Mouse (Mus musculus): ENCODE results near the gene Capza2. TPM values are rescaled to one million over a fixed set of nuclear protein-coding genes. Genes with fewer than 3 reads are reported as not detected.

Capza2 gene
- total and polyA plus RNA-seq, 3 experiments = 18.7 to 302 (median 196) TPM

GRCm38 (mm10) chr6:17636764-17637170 is 733 bp downstream of the Capza2 start:
- H3K27me3 ChIP-seq (ENCODE audit: insufficient read depth, low read length) = no peaks in the 10 kb centered on the region
- DNase-seq (ENCODE audit: low spot score) = peak; percentile 94

GRCm38 (mm10) chr6:17637205-17638203 is 1.5 kb downstream of the Capza2 start:
- Histone ChIP-seq H3K4me3 (ENCODE audit: low read depth, low read length) (peak overlapping the region; percentile 74), H3K36me3 (replicated peaks) (peaks cover 8% of the 10 kb centered on the region), H3K27me3 (ENCODE audit: insufficient read depth, low read length) (no peaks in the 10 kb centered on the region), H3K9me3 (replicated peaks) (peaks cover 6% of the 10 kb centered on the region), H3K4me1 (ENCODE audit: insufficient read depth, low read depth, low read length) (peaks cover 31% of the 10 kb centered on the region)
- DNase-seq (ENCODE audit: low spot score) (peak; percentile 45), ATAC-seq (ENCODE audit: extremely low read depth, insufficient number of reproducible peaks, low FRiP score, poor library complexity, severe bottlenecking) (no peak)
- TF ChIP-seq TAL1 (conservative IDR thresholded peaks at IDR 0.05; ENCODE audit: low read depth, low read length) = no peak
- TF ChIP-seq CTCF (IDR thresholded peaks at IDR 0.05; ENCODE audit: low read depth, low read length) = no peak

More at GRCm38 (mm10) chr6:17636764-17637170, 733 bp downstream of the Capza2 start:
- no peak for TF ChIP-seq GATA2 (IDR thresholded peaks at IDR 0.05; ENCODE audit: borderline replicate concordance, low read depth, low read length)
- no peak for TF ChIP-seq POLR2AphosphoS5 (IDR thresholded peaks at IDR 0.05; ENCODE audit: insufficient replicate concordance, low read depth, low read length)
- TF ChIP-seq TAL1 (conservative IDR thresholded peaks at IDR 0.05; ENCODE audit: low read depth, low read length) = no peak
- no peak for TF ChIP-seq GATA1 (IDR thresholded peaks at IDR 0.05; ENCODE audit: borderline replicate concordance, low read length)
- no peak for TF ChIP-seq CTCF (IDR thresholded peaks at IDR 0.05; ENCODE audit: low read depth, low read length)
- Histone ChIP-seq H3K4me1 (ENCODE audit: insufficient read depth, low read depth, low read length) (peaks cover 27% of the 10 kb centered on the region), H3K9me3 (replicated peaks) (peaks cover 6% of the 10 kb centered on the region), H3K4me3 (ENCODE audit: low read depth, low read length) (peak overlapping the region; percentile 74), H3K36me3 (replicated peaks) (peaks cover 8% of the 10 kb centered on the region)
- peak; percentile 51 for ATAC-seq (ENCODE audit: extremely low read depth, insufficient number of reproducible peaks, low FRiP score, poor library complexity, severe bottlenecking)

GRCm38 (mm10) chr6:17640031-17640430 is 4.0 kb downstream of the Capza2 start:
- H3K4me3 ChIP-seq (ENCODE audit: low read depth, low read length) = no peak overlapping the region
- no peak for TF ChIP-seq GATA2 (IDR thresholded peaks at IDR 0.05; ENCODE audit: borderline replicate concordance, low read depth, low read length)
- TF ChIP-seq TAL1 (conservative IDR thresholded peaks at IDR 0.05; ENCODE audit: low read depth, low read length) = no peak
- H3K9me3 ChIP-seq (replicated peaks) = peaks cover 6% of the 10 kb centered on the region
- DNase-seq (ENCODE audit: low spot score) (no peak), ATAC-seq (ENCODE audit: extremely low read depth, insufficient number of reproducible peaks, low FRiP score, poor library complexity, severe bottlenecking) (no peak)
- peaks cover 13% of the 10 kb centered on the region for H3K36me3 ChIP-seq (replicated peaks)
- H3K4me1 ChIP-seq (ENCODE audit: insufficient read depth, low read depth, low read length) = peaks cover 43% of the 10 kb centered on the region
- no peaks in the 10 kb centered on the region for H3K27me3 ChIP-seq (ENCODE audit: insufficient read depth, low read length)

DNA sequence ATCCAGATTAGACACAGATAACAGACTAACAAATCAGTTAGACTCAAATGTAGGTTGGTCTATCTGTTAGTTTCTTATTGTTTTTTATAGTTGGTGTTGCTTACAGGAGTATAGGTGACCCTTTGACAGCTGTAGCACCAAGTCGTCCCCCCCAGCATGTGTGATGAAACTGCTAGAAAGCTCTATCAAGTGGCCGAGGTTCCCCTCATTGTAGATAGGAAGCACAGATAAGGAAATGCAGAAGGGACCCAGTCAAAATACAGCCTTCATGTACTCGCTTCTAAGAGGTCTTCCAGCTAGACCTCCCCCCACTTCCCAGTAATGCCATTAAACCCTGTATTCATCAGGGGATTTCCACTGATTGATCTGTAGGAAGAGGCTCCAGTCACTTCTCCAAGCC is 6.7 kb downstream of the Capza2 start:
- H3K36me3 ChIP-seq (replicated peaks) = peaks cover 17% of the 10 kb centered on the region
- DNase-seq (ENCODE audit: low spot score) (no peak), ATAC-seq (ENCODE audit: extremely low read depth, insufficient number of reproducible peaks, low FRiP score, poor library complexity, severe bottlenecking) (no peak)
- peaks cover 43% of the 10 kb centered on the region for H3K4me1 ChIP-seq (ENCODE audit: insufficient read depth, low read depth, low read length)
- no peak for TF ChIP-seq POLR2AphosphoS5 (IDR thresholded peaks at IDR 0.05; ENCODE audit: insufficient replicate concordance, low read depth, low read length)
- TF ChIP-seq CTCF (IDR thresholded peaks at IDR 0.05; ENCODE audit: low read depth, low read length) = no peak
- no peak for TF ChIP-seq GATA1 (IDR thresholded peaks at IDR 0.05; ENCODE audit: borderline replicate concordance, low read length)
- no peak for TF ChIP-seq GATA2 (IDR thresholded peaks at IDR 0.05; ENCODE audit: borderline replicate concordance, low read depth, low read length)
- no peak for TF ChIP-seq TAL1 (conservative IDR thresholded peaks at IDR 0.05; ENCODE audit: low read depth, low read length)
- no peaks in the 10 kb centered on the region for H3K27me3 ChIP-seq (ENCODE audit: insufficient read depth, low read length)
- H3K4me3 ChIP-seq (ENCODE audit: low read depth, low read length) = no peak overlapping the region
- H3K9me3 ChIP-seq (replicated peaks) = peaks cover 6% of the 10 kb centered on the region

DNA sequence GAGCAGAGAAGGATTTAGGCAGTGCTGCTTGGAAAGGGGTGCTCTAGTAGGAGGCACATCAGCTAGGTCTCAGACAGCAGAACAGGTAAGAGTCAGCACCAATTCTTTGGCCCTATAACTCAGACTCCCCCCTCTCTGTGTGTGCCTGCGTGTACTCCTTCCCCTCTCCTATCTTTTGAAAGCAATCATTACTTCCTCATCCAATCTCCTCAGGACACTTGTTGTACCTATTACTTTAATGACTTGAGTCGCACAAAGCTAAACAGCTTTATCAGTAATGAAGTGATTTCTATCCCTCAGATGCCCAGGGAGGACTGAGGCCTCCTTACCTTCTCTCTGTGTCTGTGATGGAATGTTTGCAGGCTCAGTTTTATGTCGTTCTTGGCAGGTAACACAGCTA is 10.1 kb downstream of the Capza2 start:
- TF ChIP-seq CTCF (IDR thresholded peaks at IDR 0.05; ENCODE audit: low read depth, low read length) = no peak
- TF ChIP-seq TAL1 (conservative IDR thresholded peaks at IDR 0.05; ENCODE audit: low read depth, low read length) = 0 out of 2 replicates have a peak, but pooled peaks have one; percentile 8
- Histone ChIP-seq H3K4me3 (ENCODE audit: low read depth, low read length) (no peak overlapping the region; the same call in 1 of the 2 replicates), H3K36me3 (replicated peaks) (peaks cover 34% of the 10 kb centered on the region), H3K4me1 (ENCODE audit: insufficient read depth, low read depth, low read length) (peaks cover 36% of the 10 kb centered on the region), H3K27me3 (ENCODE audit: insufficient read depth, low read length) (no peaks in the 10 kb centered on the region), H3K9me3 (replicated peaks) (no peaks in the 10 kb centered on the region)
- DNase-seq (ENCODE audit: low spot score) = no peak
- peak; percentile 66 for ATAC-seq (ENCODE audit: extremely low read depth, insufficient number of reproducible peaks, low FRiP score, poor library complexity, severe bottlenecking)

DNA sequence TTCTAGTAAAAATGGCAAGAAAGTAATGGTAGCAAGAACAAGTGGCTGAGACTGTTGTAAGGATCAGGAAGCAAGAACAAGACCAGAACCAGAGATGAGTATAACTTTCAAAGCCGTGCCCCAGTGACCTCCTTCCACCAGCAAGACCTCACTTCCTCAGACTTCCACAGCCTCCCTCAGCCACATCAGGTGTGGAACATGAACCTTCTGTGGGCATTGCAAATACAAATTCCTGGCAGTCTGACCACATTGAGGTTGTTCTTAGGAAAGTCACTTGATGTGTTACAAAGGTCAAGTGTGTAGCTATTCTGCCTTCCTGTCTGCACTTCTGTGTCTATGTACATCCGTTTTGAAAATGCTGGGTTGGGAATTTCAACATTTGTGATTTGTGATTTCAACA is 16.1 kb downstream of the Capza2 start:
- Histone ChIP-seq H3K9me3 (replicated peaks) (no peaks in the 10 kb centered on the region), H3K4me3 (ENCODE audit: low read depth, low read length) (no peak overlapping the region), H3K27me3 (ENCODE audit: insufficient read depth, low read length) (no peaks in the 10 kb centered on the region), H3K4me1 (ENCODE audit: insufficient read depth, low read depth, low read length) (peaks cover 3% of the 10 kb centered on the region; the same call in 1 of the 2 replicates), H3K36me3 (replicated peaks) (peaks cover 70% of the 10 kb centered on the region)
- no peak for DNase-seq (ENCODE audit: low spot score)
- TF ChIP-seq GATA2 (IDR thresholded peaks at IDR 0.05; ENCODE audit: borderline replicate concordance, low read depth, low read length) (no peak), POLR2AphosphoS5 (IDR thresholded peaks at IDR 0.05; ENCODE audit: insufficient replicate concordance, low read depth, low read length) (no peak), CTCF (IDR thresholded peaks at IDR 0.05; ENCODE audit: low read depth, low read length) (no peak), TAL1 (conservative IDR thresholded peaks at IDR 0.05; ENCODE audit: low read depth, low read length) (no peak), GATA1 (IDR thresholded peaks at IDR 0.05; ENCODE audit: borderline replicate concordance, low read length) (no peak)
- no peak for ATAC-seq (ENCODE audit: extremely low read depth, insufficient number of reproducible peaks, low FRiP score, poor library complexity, severe bottlenecking)

Data from G1E (cell line).